Mouse (Mus musculus) liver, embryonic 16.5 days (tissue): ENCODE data around the gene Klk1b4. TPM values are rescaled to one million over a fixed set of nuclear protein-coding genes. Genes with fewer than 3 reads are reported as not detected.

Experiments
- polyA plus RNA-seq: library from polyadenylated mRNA; unstranded; fragments of >200 nt; fragmentation: Nextera tagmentation; extraction: Ambion mirVana; gene quantifications from 2 replicates; pipeline ENCODE4 v1.2.1, GENCODE M21; 2015

Klk1b4 gene
- polyA plus RNA-seq, 1 experiment from 2014 or later: 0.11 TPM

Other genes with a start within 250 kb of the Klk1b4 start
- not detected in 2 replicates for gene Klk1b1, start 240.7 kb upstream of the Klk1b4 start, polyA plus RNA-seq
- not detected in 2 replicates for gene Klk1b9, start 231.4 kb upstream of the Klk1b4 start, polyA plus RNA-seq
- gene Klk1b11, start 211.6 kb upstream of the Klk1b4 start, polyA plus RNA-seq: not detected in 2 replicates
- gene Klk1b26, start 195.3 kb upstream of the Klk1b4 start, polyA plus RNA-seq: 0.26 TPM in 1 of 2 replicates, not detected in the other
- gene Klk1b27, start 155.1 kb upstream of the Klk1b4 start, polyA plus RNA-seq: not detected in 2 replicates
- gene Klk1b21, start 105.1 kb upstream of the Klk1b4 start, polyA plus RNA-seq: not detected in 2 replicates
- not detected in 2 replicates for gene Klk1b22, start 94.8 kb upstream of the Klk1b4 start, polyA plus RNA-seq
- 0.06 TPM in 1 of 2 replicates, not detected in the other for gene Klk1b16, start 70.7 kb upstream of the Klk1b4 start, polyA plus RNA-seq
- not detected in 2 replicates for gene Klk1b24, start 19.2 kb upstream of the Klk1b4 start, polyA plus RNA-seq
- not detected in 2 replicates for gene Klk1b3, start 9.2 kb upstream of the Klk1b4 start, polyA plus RNA-seq
- not detected in 2 replicates for gene Klk1b5, start 8.5 kb downstream of the Klk1b4 start, polyA plus RNA-seq
- gene Klk1, start 17.9 kb downstream of the Klk1b4 start, polyA plus RNA-seq: 1.1 TPM in 1 of 2 replicates, not detected in the other
- gene Gm36864, start 28.7 kb downstream of the Klk1b4 start, polyA plus RNA-seq: not detected in 2 replicates
- 1.1 and 1.2 TPM in 2 replicates for gene 1700028J19Rik, start 39.3 kb downstream of the Klk1b4 start, polyA plus RNA-seq
- 23.4 and 24.6 TPM in 2 replicates for gene 2410002F23Rik, start 39.3 kb downstream of the Klk1b4 start, polyA plus RNA-seq
- not detected in 2 replicates for gene Acp4, start 49.9 kb downstream of the Klk1b4 start, polyA plus RNA-seq
- gene Gm15517, start 54.0 kb downstream of the Klk1b4 start, polyA plus RNA-seq: not detected in 2 replicates
- gene Clec11a, start 99.5 kb downstream of the Klk1b4 start, polyA plus RNA-seq: 0.44 and 0.46 TPM in 2 replicates
- gene Shank1, start 102.8 kb downstream of the Klk1b4 start, polyA plus RNA-seq: 0.01 and 0.02 TPM in 2 replicates
- gene Syt3, start 176.7 kb downstream of the Klk1b4 start, polyA plus RNA-seq: 0.04 TPM in 1 of 2 replicates, not detected in the other
- gene 1700008O03Rik, start 178.4 kb downstream of the Klk1b4 start, polyA plus RNA-seq: 0.20 TPM in 1 of 2 replicates, not detected in the other
- not detected in 2 replicates for gene Lrrc4b, start 221.6 kb downstream of the Klk1b4 start, polyA plus RNA-seq